Mouse (Mus musculus): ENCODE measurements around the gene Lrrc4. TPM values are rescaled to one million over a fixed set of nuclear protein-coding genes. Genes with fewer than 3 reads are reported as not detected.

Lrrc4 gene
- polyA plus RNA-seq, 1 experiment from 2014 or later = 2.7 TPM

DNA sequence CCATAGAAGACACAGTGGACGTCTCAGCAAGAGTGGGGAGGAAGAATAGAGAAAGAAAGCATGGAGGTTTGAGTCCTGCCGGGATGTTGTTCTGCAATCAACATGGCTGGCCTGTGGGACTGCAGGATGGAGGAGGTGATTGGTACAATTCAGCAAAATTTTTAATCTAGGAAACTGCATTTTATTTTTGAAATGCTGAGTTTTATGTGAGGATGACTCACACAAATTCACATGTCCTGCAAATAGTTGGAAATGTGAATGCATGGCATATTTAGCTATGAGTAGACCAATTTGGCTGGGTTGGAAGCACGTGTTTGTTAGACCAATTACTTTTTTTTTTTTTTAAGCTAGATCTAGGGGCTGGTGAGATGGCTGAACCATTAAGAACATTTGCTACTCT lies 134.3 kb downstream of the Lrrc4 start:
- H3K4me1 ChIP-seq (ENCODE audit: control insufficient read depth, insufficient read depth, low read length) = no peaks in the 10 kb centered on the region
- H3K9me3 ChIP-seq (ENCODE audit: control insufficient read depth, low read length) = no peaks in the 10 kb centered on the region
- no peak overlapping the region for H3K9ac ChIP-seq (ENCODE audit: low read length)

DNA sequence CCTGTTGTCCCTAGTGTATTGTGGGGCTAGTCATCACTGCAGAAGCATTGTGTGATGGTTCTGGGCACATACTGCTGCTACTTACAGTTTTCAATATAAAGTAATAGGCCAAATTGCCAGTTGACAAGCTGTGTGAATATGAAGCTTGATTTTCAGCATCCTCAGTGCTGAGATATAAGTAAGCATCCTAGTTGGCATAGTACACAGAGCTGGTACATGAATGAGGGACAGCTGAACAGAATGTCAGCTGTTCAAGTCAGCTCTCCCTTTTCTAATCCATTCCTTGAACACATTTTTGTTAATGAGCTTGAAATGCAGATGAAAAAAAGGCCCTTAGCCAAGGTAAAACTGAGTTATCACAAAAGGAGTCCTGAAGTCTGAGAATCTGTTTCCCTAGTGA lies 138.9 kb downstream of the Lrrc4 start:
- DNase-seq (ENCODE audit: low spot score, missing footprints) = no peak
- ATAC-seq (ENCODE audit: low FRiP score) = no peak
- Histone ChIP-seq H3K4me1 (ENCODE audit: control insufficient read depth, insufficient read depth, low read length) (no peaks in the 10 kb centered on the region), H3K27ac (ENCODE audit: low read depth, low read length) (no peak overlapping the region), H3K27me3 (ENCODE audit: control insufficient read depth, insufficient read depth, low read length) (no peaks in the 10 kb centered on the region), H3K4me2 (no peak overlapping the region), H3K9me3 (ENCODE audit: control insufficient read depth, low read length) (no peaks in the 10 kb centered on the region), H3K36me3 (ENCODE audit: control insufficient read depth, insufficient read depth, low read length) (no peaks in the 10 kb centered on the region), H3K9ac (ENCODE audit: low read length) (no peak overlapping the region), H3K4me3 (ENCODE audit: low read depth, low read length) (no peak overlapping the region)

More for the DNA sequence above, 134.3 kb downstream of the Lrrc4 start:
- Histone ChIP-seq H3K27me3 (ENCODE audit: control insufficient read depth, insufficient read depth, low read length) (no peaks in the 10 kb centered on the region), H3K4me3 (ENCODE audit: low read depth, low read length) (no peak overlapping the region), H3K36me3 (ENCODE audit: control insufficient read depth, insufficient read depth, low read length) (no peaks in the 10 kb centered on the region), H3K27ac (ENCODE audit: low read depth, low read length) (no peak overlapping the region), H3K4me2 (no peak overlapping the region)
- 89% methylated on average over 3 of the region's 3 CpGs for WGBS
- ATAC-seq (ENCODE audit: low FRiP score) (no peak), DNase-seq (ENCODE audit: low spot score, missing footprints) (no peak)

DNA sequence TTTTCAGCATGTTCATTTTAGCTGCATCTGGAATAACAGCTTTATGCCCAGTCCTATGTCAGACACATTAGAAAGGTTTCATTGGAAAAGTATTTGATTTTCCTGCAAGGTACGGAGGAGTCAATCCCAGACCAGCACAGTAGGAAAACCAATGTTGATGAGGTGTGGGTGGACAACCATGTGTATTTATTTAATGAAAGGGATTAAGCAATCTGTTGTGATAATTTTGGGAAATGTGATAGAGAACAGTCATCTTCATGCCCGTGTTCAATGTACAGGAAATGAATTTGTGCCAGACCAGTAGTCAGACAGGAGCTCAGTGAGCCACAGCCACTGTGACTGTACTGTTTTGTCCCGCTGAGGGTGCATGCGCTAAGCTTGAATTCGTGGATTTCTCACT lies 143.8 kb downstream of the Lrrc4 start:
- H3K4me3 ChIP-seq (ENCODE audit: low read depth, low read length) = no peak overlapping the region
- no peaks in the 10 kb centered on the region for H3K36me3 ChIP-seq (ENCODE audit: control insufficient read depth, insufficient read depth, low read length)
- 92% methylated on average over 5 of the region's 5 CpGs for WGBS
- ATAC-seq (ENCODE audit: low FRiP score) = no peak
- no peak overlapping the region for H3K9ac ChIP-seq (ENCODE audit: low read length)
- DNase-seq (ENCODE audit: low spot score, missing footprints) = no peak
- no peaks in the 10 kb centered on the region for H3K4me1 ChIP-seq (ENCODE audit: control insufficient read depth, insufficient read depth, low read length)
- no peaks in the 10 kb centered on the region for H3K27me3 ChIP-seq (ENCODE audit: control insufficient read depth, insufficient read depth, low read length)
- no peaks in the 10 kb centered on the region for H3K9me3 ChIP-seq (ENCODE audit: control insufficient read depth, low read length)
- no peak overlapping the region for H3K27ac ChIP-seq (ENCODE audit: low read depth, low read length)
- H3K4me2 ChIP-seq = no peak overlapping the region

DNA sequence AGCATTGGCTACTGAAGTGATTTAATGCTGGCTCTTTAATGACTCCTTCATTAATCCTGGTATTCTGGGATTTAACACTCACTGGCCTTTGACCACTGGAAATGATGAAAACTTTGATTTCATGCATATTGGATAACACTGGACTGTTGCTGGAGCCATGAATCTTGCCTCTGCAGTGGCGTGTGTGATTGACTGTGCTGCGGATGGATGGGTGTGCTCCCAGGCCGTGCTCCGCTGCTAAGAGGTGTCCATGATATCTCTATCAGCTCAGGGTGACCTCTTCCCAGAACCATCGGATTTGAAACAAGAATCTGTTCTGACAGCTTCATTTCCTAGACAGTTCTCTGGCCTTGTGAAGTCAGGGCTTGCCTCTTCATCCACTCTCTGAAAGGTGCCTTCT lies 145.8 kb downstream of the Lrrc4 start:
- Histone ChIP-seq H3K9ac (ENCODE audit: low read length) (no peak overlapping the region), H3K4me3 (ENCODE audit: low read depth, low read length) (no peak overlapping the region), H3K9me3 (ENCODE audit: control insufficient read depth, low read length) (no peaks in the 10 kb centered on the region), H3K27ac (ENCODE audit: low read depth, low read length) (no peak overlapping the region), H3K4me2 (no peak overlapping the region), H3K4me1 (ENCODE audit: control insufficient read depth, insufficient read depth, low read length) (no peaks in the 10 kb centered on the region), H3K27me3 (ENCODE audit: control insufficient read depth, insufficient read depth, low read length) (no peaks in the 10 kb centered on the region), H3K36me3 (ENCODE audit: control insufficient read depth, insufficient read depth, low read length) (no peaks in the 10 kb centered on the region)
- 73% methylated on average over 5 of the region's 5 CpGs for WGBS
- ATAC-seq (ENCODE audit: low FRiP score) (no peak), DNase-seq (ENCODE audit: low spot score, missing footprints) (no peak)

DNA sequence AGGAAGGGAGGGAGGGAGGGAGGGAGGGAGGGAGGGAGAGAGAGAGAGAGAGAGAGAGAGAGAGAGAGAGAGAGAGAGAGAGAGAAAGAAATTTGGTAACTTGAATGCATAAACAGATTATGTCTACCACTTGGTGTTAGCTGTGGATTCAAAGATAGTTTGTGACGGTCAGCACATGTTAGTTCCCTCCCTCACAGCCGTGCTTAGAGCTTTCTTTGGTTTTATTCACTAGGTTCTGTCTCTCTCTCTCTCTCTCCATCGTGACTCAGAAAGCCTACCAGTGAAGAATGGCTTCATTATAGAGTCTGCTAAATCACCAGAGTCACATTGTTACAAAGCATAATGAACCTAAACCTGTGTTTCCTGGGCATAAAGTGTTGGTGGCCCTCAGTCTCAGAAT lies 146.5 kb downstream of the Lrrc4 start:
- 60% methylated on average over 3 of the region's 3 CpGs for WGBS
- H3K27ac ChIP-seq (ENCODE audit: low read depth, low read length) = no peak overlapping the region
- H3K4me3 ChIP-seq (ENCODE audit: low read depth, low read length) = no peak overlapping the region
- no peaks in the 10 kb centered on the region for H3K36me3 ChIP-seq (ENCODE audit: control insufficient read depth, insufficient read depth, low read length)
- DNase-seq (ENCODE audit: low spot score, missing footprints) (peak; percentile 62), ATAC-seq (ENCODE audit: low FRiP score) (no peak)
- no peaks in the 10 kb centered on the region for H3K27me3 ChIP-seq (ENCODE audit: control insufficient read depth, insufficient read depth, low read length)
- no peaks in the 10 kb centered on the region for H3K4me1 ChIP-seq (ENCODE audit: control insufficient read depth, insufficient read depth, low read length)
- H3K9ac ChIP-seq (ENCODE audit: low read length) = no peak overlapping the region
- no peak overlapping the region for H3K4me2 ChIP-seq
- H3K9me3 ChIP-seq (ENCODE audit: control insufficient read depth, low read length) = no peaks in the 10 kb centered on the region

DNA sequence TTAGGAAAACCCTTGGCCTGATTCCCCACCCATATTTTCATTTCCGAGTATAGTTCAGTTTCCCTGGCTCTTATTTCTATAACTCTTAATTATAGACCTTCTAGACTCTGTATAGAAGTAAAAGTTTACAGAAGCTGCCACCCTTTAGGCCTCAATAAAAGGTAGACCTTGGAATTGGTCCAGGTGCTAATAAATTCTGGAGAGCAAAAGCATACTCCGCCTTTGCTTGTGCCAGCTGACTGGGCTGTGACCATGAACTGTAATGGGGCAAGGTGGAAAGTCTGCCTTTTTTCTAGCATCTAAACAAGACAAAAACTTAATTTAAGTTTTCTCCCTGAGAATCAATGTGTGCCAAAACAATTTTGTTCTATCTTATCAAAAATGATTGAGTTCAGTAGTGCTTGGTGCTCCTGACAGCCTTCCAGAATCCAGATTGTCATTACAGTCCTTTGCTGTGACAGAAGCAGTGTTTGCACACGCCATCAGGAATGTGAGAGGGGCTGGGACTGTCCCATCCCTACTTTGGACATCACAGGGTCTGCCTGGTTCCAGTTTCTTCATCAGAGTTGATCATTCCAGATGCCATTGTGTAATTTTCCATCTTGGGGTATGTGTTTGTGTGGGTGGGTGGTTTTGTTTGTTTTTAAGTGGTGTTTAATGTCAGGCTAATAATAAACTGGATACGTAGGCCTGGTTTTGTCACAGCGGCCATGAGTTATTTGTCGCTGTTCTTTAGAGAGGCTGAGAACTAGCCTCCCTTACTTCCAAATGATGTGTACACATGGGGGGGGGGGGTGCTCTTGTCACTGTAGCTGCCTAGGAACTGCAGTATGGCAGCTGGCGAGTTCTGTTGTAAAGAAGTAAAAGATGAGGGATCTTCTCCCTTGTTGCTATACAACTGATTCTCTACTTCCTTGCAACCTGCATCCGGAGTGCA lies 149.8 kb downstream of the Lrrc4 start:
- 92% methylated on average over 8 of the region's 8 CpGs for WGBS
- H3K27me3 ChIP-seq (ENCODE audit: control insufficient read depth, insufficient read depth, low read length) = no peaks in the 10 kb centered on the region

DNA sequence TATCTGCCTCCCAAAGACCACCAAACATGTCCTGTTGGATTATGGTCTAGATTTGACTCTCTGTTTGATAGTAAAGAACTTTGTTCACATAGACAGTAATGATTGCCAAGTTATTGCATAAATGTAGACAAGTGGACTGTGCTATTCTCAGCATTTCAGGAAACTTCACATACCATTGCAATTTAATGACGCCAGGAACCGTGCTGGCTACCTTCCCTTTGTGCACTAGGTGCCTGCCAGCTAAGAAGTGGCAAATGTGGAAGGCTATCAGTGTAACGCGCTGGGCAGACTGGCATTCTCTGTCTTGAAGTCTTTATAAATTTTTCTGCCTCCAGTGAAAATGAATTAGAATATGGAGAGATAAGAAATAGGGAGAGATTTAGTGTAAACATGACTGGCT lies 151.0 kb downstream of the Lrrc4 start:
- H3K36me3 ChIP-seq (ENCODE audit: control insufficient read depth, insufficient read depth, low read length) = no peaks in the 10 kb centered on the region
- no peak overlapping the region for H3K27ac ChIP-seq (ENCODE audit: low read depth, low read length)
- H3K4me2 ChIP-seq = no peak overlapping the region
- ATAC-seq (ENCODE audit: low FRiP score) (no peak), DNase-seq (ENCODE audit: low spot score, missing footprints) (no peak)
- no peaks in the 10 kb centered on the region for H3K9me3 ChIP-seq (ENCODE audit: control insufficient read depth, low read length)
- H3K9ac ChIP-seq (ENCODE audit: low read length) = no peak overlapping the region
- H3K4me1 ChIP-seq (ENCODE audit: control insufficient read depth, insufficient read depth, low read length) = no peaks in the 10 kb centered on the region
- no peak overlapping the region for H3K4me3 ChIP-seq (ENCODE audit: low read depth, low read length)
- H3K27me3 ChIP-seq (ENCODE audit: control insufficient read depth, insufficient read depth, low read length) = no peaks in the 10 kb centered on the region
- 93% methylated on average over 4 of the region's 4 CpGs for WGBS

More for the DNA sequence above, 149.8 kb downstream of the Lrrc4 start:
- no peaks in the 10 kb centered on the region for H3K9me3 ChIP-seq (ENCODE audit: control insufficient read depth, low read length)
- H3K27ac ChIP-seq (ENCODE audit: low read depth, low read length) = no peak overlapping the region
- ATAC-seq (ENCODE audit: low FRiP score) = no peak
- H3K4me1 ChIP-seq (ENCODE audit: control insufficient read depth, insufficient read depth, low read length) = no peaks in the 10 kb centered on the region
- peak; percentile 57 for DNase-seq (ENCODE audit: low spot score, missing footprints)
- no peaks in the 10 kb centered on the region for H3K36me3 ChIP-seq (ENCODE audit: control insufficient read depth, insufficient read depth, low read length)
- H3K9ac ChIP-seq (ENCODE audit: low read length) = no peak overlapping the region
- H3K4me2 ChIP-seq = no peak overlapping the region
- H3K4me3 ChIP-seq (ENCODE audit: low read depth, low read length) = no peak overlapping the region

DNA sequence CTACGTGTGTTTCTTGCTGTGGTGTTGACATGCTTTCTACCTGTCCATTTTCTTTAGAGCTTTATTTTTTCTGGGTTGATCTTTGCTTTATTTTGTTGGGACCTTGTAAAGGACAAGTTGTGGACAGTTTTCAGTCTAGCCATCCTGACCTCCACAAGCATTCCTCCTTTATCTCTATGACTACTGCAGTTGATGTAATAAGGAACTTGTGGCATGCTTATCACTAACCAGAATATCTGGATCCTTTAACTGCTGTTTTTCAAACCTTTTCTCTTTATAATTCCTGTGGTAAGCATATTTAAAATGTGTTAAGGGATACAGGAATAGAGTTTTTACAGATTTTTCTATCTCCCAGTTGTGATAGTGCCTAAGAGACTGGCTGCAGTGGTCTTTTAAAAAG lies 152.7 kb downstream of the Lrrc4 start:
- ATAC-seq (ENCODE audit: low FRiP score) (no peak), DNase-seq (ENCODE audit: low spot score, missing footprints) (no peak)
- Histone ChIP-seq H3K9ac (ENCODE audit: low read length) (no peak overlapping the region), H3K4me1 (ENCODE audit: control insufficient read depth, insufficient read depth, low read length) (no peaks in the 10 kb centered on the region), H3K27me3 (ENCODE audit: control insufficient read depth, insufficient read depth, low read length) (no peaks in the 10 kb centered on the region), H3K9me3 (ENCODE audit: control insufficient read depth, low read length) (no peaks in the 10 kb centered on the region), H3K36me3 (ENCODE audit: control insufficient read depth, insufficient read depth, low read length) (no peaks in the 10 kb centered on the region), H3K27ac (ENCODE audit: low read depth, low read length) (no peak overlapping the region), H3K4me2 (no peak overlapping the region), H3K4me3 (ENCODE audit: low read depth, low read length) (no peak overlapping the region)
- 84% methylated on average over 1 of the region's 1 CpGs for WGBS

DNA sequence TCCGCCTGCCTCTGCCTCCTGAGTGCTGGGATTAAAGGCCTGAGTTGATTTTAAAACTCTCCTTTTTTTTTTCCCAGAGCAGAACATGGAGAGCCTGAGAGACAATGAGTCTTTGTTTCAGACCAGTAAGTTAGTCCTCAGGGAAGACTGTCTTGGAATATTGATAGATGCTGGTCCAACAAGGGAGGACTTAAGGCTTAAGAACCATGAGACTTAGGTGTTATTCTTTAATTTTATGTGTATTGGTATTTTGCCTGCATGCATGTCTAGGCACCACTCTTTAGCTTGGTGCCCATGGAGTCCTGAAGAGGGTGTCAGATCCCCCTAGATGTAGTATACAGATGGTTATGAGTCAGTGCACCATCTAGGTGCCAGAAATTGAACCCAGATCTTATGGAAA lies 156.9 kb downstream of the Lrrc4 start:
- H3K4me3 ChIP-seq (ENCODE audit: low read depth, low read length) = no peak overlapping the region
- H3K4me1 ChIP-seq (ENCODE audit: control insufficient read depth, insufficient read depth, low read length) = no peaks in the 10 kb centered on the region
- no peak overlapping the region for H3K27ac ChIP-seq (ENCODE audit: low read depth, low read length)
- DNase-seq (ENCODE audit: low spot score, missing footprints) (no peak), ATAC-seq (ENCODE audit: low FRiP score) (no peak)
- no peak overlapping the region for H3K4me2 ChIP-seq
- no peaks in the 10 kb centered on the region for H3K36me3 ChIP-seq (ENCODE audit: control insufficient read depth, insufficient read depth, low read length)
- WGBS = 89% methylated on average over 1 of the region's 1 CpGs
- no peak overlapping the region for H3K9ac ChIP-seq (ENCODE audit: low read length)
- H3K27me3 ChIP-seq (ENCODE audit: control insufficient read depth, insufficient read depth, low read length) = no peaks in the 10 kb centered on the region
- no peaks in the 10 kb centered on the region for H3K9me3 ChIP-seq (ENCODE audit: control insufficient read depth, low read length)

All from midbrain, embryonic 11.5 days (tissue).